Mouse (Mus musculus): ENCODE measurements around the gene Dhtkd1.

Dhtkd1 gene

DNA sequence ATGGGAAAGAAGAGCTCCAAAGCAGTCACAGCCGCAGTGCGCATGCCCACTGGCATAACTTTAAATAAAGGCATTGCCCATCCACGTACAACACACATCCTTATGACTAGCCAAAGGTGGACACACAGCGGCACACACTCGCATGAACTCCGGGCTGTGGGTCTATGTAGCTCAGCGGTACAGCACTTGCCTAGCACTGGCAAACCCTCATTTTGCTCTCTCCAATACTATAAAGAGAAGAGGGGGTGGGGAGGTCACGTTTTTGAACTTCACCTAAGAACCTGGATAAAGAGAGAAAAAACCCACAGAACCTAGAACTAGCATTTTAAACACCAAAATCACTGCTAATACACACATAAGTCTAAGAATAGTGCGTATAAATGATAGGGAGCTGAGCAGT lies 1.7 kb downstream of the Dhtkd1 start:
- POLR2A ChIA-PET: interaction anchor here in 3 of 4 experiments (0.6 to 6.0 kb wide), 22 partner anchors 9 to 904 kb away, joined by 3 to 40 read pairs (median 5); partner anchors contain the start of genes Cdc123 (in 2 of the 3), Nudt5 (in 2 of the 3), Sec61a2 (in 2 of the 3) and Upf2 (in 2 of the 3)
- CTCF ChIA-PET: no interaction called here

- POLR2A ChIA-PET: interaction anchor here in 3 of 4 experiments (0.5 to 6.0 kb wide), 17 partner anchors 9 to 1279 kb away, joined by 3 to 40 read pairs (median 6); partner anchors contain the start of genes Sec61a2 (in 2 of the 3), Upf2 (in 2 of the 3), Cdc123 (in 1 of the 3) and Nudt5 (in 1 of the 3)
- CTCF ChIA-PET: interaction anchor here in 1 of 4 experiments (1.1 kb wide), 1 partner anchor 24 kb away, joined by 3 read pairs; no protein-coding TSS in a partner anchor
Measured at GRCm38 (mm10) chr2:5939911-5940310, 2.7 kb downstream of the Dhtkd1 start.

- POLR2A ChIA-PET: interaction anchor here in 3 of 4 experiments (0.6 to 6.0 kb wide), 12 partner anchors 9 to 160 kb away, joined by 3 to 40 read pairs (median 6); partner anchors contain the start of genes Upf2 (in 2 of the 3), Cdc123 (in 1 of the 3), Nudt5 (in 1 of the 3) and Sec61a2 (in 1 of the 3)
- CTCF ChIA-PET: no interaction called here
Measured at GRCm38 (mm10) chr2:5939319-5939718, 3.3 kb downstream of the Dhtkd1 start.

DNA sequence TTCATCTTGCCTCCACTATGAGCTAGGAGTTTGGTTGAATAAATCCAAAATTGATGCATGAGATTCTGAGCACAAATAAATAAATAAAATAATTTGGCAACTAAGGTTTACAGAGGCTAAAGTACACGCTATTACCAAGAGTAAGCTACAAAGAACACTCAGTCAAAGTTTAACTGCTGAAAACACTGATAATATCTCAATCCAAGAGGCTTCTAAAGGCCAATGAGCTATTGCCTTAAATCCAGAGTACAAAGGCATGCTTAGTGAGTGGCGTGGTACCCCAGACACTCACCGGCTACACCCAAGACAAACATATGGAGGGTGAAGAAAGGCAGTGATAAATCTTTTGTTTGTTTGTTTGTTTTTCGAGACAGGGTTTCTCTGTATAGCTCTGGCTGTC lies 6.0 kb downstream of the Dhtkd1 start:
- POLR2A ChIA-PET: interaction anchor here in 2 of 4 experiments (0.7 to 2.0 kb wide), 7 partner anchors 9 to 1198 kb away, joined by 3 to 4 read pairs (median 3); partner anchors contain the start of gene Sec61a2 (in 1 of the 2)
- CTCF ChIA-PET: no interaction called here

DNA sequence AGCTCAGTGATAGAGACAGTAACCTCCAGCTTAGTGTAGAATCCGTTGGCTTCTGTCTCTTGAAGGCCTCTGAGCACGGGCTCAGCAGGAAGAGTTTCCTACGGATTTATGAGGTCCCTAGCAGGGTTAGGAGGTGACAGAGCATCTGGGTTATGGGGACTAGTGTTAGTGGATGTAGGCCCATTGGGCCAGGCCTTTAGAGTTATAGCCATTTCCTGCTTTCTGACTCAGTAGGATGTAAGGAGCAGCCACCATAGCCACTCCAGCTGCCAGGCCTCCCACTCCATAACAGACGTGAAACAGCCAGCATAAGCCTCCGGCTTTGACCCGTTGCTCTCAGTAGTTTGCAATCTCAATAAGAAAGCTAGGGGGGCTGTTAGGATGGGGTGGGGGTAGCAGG lies 6.5 kb downstream of the Dhtkd1 start:
- ChIA-PET CTCF (no interaction called here), POLR2A (interaction anchor here in 2 of 4 experiments (0.7 to 2.0 kb wide), 6 partner anchors 8 to 57 kb away, joined by 3 to 4 read pairs (median 4); partner anchors contain the start of gene Sec61a2 (in 1 of the 2))

GRCm38 (mm10) chr2:5934936-5935335 lies 7.7 kb downstream of the Dhtkd1 start:
- POLR2A ChIA-PET: interaction anchor here in 1 of 4 experiments (0.9 kb wide), 1 partner anchor 17 kb away, joined by 3 read pairs; no protein-coding TSS in a partner anchor
- CTCF ChIA-PET: interaction anchor here in 1 of 4 experiments (0.6 kb wide), 1 partner anchor 845 kb away, joined by 8 read pairs; no protein-coding TSS in a partner anchor

- CTCF ChIA-PET: no interaction called here
- POLR2A ChIA-PET: interaction anchor here in 2 of 4 experiments (0.8 to 6.6 kb wide), 10 partner anchors 8 to 32 kb away, joined by 3 to 38 read pairs (median 4); partner anchors contain the start of gene Dhtkd1 (in 2 of the 2)
Measured at GRCm38 (mm10) chr2:5931938-5932337, 10.7 kb downstream of the Dhtkd1 start.

DNA sequence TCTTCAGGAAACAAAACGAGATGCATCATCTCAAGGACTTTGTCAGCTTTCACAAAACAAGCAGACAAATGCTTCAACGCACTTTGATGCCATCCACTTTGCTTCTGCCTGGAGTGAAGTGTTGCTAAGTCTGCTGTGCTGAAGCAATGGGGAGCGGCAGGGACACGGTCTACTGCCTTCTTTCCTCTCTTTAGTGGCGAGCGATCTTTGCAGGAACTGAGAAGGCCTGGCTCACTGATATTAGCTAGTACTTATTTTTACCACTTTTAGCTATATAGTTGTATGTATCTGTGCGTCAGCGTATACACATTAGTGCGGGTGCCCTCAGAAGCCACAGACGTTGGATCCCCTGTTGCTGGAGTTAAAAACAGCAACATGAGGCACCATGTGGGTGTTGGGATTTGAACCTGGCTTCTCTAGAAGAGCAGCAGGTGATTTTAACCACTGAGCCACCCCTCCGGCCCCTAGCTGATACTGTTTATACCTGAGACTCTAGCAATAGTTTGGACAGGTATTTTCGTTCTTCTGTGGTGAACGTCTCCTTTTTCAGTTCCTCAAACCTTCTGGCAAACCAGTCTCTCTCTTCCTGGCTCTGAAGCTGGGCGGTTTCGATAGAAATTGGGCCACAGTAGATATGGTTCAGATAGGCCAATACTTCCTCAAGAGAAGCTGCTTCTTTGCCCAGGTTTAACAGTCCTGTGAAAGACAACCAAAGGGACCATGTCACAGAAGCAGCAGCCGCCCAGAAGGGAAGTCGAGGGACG lies 12.1 kb downstream of the Dhtkd1 start:
- ChIA-PET POLR2A (interaction anchor here in 2 of 4 experiments (1.1 to 6.6 kb wide), 6 partner anchors 11 to 30 kb away, joined by 3 to 38 read pairs (median 4); partner anchors contain the start of gene Dhtkd1 (in 2 of the 2)), CTCF (interaction anchor here in 1 of 4 experiments (1.2 kb wide), 1 partner anchor 24 kb away, joined by 3 read pairs; no protein-coding TSS in a partner anchor)

DNA sequence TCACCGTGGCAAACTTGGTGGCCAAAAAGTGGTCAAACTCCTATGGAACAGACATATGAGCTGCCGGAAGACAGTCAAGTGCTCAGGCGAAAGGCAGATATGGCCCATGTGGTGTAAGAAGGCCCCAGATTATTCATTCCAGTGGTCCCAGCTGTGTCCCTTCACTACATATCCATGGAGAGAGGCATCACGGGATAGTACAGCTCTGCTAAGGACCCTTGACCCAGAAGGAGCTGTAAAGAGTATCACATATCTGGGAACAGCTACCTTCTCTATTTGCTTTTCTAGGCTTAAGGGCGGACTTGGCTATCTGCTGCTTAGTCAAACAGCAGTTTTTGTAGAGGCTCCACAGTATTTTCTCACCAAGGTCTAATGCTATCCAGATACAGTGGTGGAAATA lies 12.8 kb downstream of the Dhtkd1 start:
- ChIA-PET POLR2A (interaction anchor here in 2 of 4 experiments (1.1 to 6.6 kb wide), 6 partner anchors 11 to 25 kb away, joined by 3 to 38 read pairs (median 4); partner anchors contain the start of gene Dhtkd1 (in 2 of the 2)), CTCF (no interaction called here)

GRCm38 (mm10) chr2:5927481-5927880 lies 15.1 kb downstream of the Dhtkd1 start:
- CTCF ChIA-PET: no interaction called here

GRCm38 (mm10) chr2:5923786-5924185 lies 18.8 kb downstream of the Dhtkd1 start:
- POLR2A ChIA-PET: interaction anchor here in 2 of 4 experiments (0.7 to 1.4 kb wide), 11 partner anchors 9 to 484 kb away, joined by 3 to 9 read pairs (median 4); partner anchors contain the start of gene Sec61a2 (in 1 of the 2)
- CTCF ChIA-PET: interaction anchor here in 1 of 4 experiments (0.7 kb wide), 1 partner anchor 891 kb away, joined by 3 read pairs; no protein-coding TSS in a partner anchor

More at GRCm38 (mm10) chr2:5927481-5927880, 15.1 kb downstream of the Dhtkd1 start:
- POLR2A ChIA-PET: interaction anchor here in 2 of 4 experiments (1.3 to 6.6 kb wide), 2 partner anchors 9 to 14 kb away, joined by 4 to 38 read pairs; partner anchors contain the start of gene Dhtkd1 (in 1 of the 2)

DNA sequence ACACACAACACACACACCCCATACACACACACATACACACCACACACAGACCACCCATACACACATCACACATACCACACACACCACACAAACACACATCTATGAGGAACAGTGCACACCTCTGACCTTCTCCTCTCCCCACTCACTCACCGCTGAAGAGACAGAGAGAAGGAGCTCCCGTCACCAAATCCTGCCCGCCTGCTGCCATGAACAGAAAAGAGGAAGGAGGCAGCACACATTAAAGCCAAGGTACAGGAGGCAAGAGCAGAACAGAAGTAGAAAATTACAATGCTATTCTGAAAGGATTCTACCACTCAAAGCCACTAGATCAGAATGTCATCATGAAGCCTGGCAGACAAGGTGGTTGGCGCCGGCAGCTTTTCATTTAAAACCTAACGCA lies 19.8 kb downstream of the Dhtkd1 start:
- ChIA-PET CTCF (no interaction called here), POLR2A (interaction anchor here in 3 of 4 experiments (0.6 to 1.4 kb wide), 4 partner anchors 10 to 546 kb away, joined by 3 to 9 read pairs (median 4); partner anchors contain the start of gene Sec61a2 (in 1 of the 3))

- CTCF ChIA-PET: interaction anchor here in 1 of 4 experiments (1.6 kb wide), 1 partner anchor 11 kb away, joined by 3 read pairs; no protein-coding TSS in a partner anchor
- POLR2A ChIA-PET: interaction anchor here in 3 of 4 experiments (0.6 to 3.0 kb wide), 7 partner anchors 10 to 396 kb away, joined by 3 to 17 read pairs (median 4); partner anchors contain the start of gene Sec61a2 (in 2 of the 3)
Measured at GRCm38 (mm10) chr2:5911282-5911965, 31.2 kb downstream of the Dhtkd1 start.

DNA sequence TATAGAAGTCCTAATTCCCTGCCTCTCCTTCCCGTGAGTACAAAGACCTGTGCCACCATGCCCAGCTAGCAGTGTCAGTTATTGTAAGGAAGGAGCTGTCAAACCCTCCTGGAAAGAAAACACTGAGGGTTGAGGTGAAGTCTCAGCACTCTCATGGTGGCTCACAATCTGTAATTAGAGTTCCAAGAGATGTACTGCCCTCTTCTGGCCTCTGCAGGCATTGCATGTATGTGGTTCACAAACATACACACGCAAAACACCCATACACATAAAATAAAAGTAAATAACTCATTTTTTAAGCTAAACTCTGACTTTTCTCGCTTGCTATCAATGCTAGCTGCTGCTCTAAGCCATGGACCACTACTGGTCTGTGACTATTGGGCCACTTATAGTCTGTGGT lies 36.0 kb downstream of the Dhtkd1 start:
- POLR2A ChIA-PET: interaction anchor here in 2 of 4 experiments (0.6 to 1.9 kb wide), 10 partner anchors 9 to 826 kb away, joined by 3 to 6 read pairs (median 4); partner anchors contain the start of genes Cdc123 (in 1 of the 2), Nudt5 (in 1 of the 2), Sec61a2 (in 1 of the 2) and Upf2 (in 1 of the 2)

DNA sequence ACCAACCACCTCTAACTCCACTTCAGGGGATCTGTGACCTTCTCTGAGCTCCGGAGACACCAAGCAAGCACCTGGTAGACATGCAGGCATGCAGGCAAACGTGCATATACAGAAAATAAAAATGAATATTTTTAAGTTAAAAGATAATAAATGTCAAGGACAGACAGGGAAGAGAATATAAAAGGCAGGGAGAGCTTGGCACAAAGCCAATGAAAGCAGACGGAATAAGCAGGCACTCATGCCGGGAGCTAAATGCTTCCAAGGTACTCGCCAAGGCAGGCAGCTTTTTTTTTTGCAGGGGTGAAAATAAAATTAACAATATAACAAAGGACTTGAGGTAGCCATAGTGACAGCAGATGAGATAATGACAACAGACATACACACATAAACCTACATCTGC lies 36.5 kb downstream of the Dhtkd1 start:
- ChIA-PET POLR2A (interaction anchor here in 3 of 4 experiments (0.6 to 1.9 kb wide), 14 partner anchors 9 to 826 kb away, joined by 3 to 6 read pairs (median 4); partner anchors contain the start of genes Sec61a2 (in 2 of the 3), Cdc123 (in 1 of the 3), Nudt5 (in 1 of the 3) and Upf2 (in 1 of the 3)), CTCF (interaction anchor here in 2 of 4 experiments (0.6 to 1.2 kb wide), 5 partner anchors 11 to 922 kb away, joined by 3 to 4 read pairs (median 3); partner anchors contain the start of gene Sec61a2 (in 1 of the 2))

More for the DNA sequence above, 36.0 kb downstream of the Dhtkd1 start:
- CTCF ChIA-PET: interaction anchor here in 2 of 4 experiments (0.6 kb wide), 2 partner anchors 24 to 922 kb away, joined by 3 to 4 read pairs; no protein-coding TSS in a partner anchor

GRCm38 (mm10) chr2:5900145-5900544 lies 42.4 kb downstream of the Dhtkd1 start:
- POLR2A ChIA-PET: interaction anchor here in 2 of 4 experiments (1.0 to 1.7 kb wide), 7 partner anchors 10 to 47 kb away, joined by 3 to 6 read pairs (median 4); no protein-coding TSS in a partner anchor
- CTCF ChIA-PET: interaction anchor here in 3 of 4 experiments (0.5 to 1.0 kb wide), 9 partner anchors 10 to 820 kb away, joined by 3 to 6 read pairs (median 4); partner anchors contain the start of gene Gm13199 (in 1 of the 3)

Measured in embryonic stem cell, embryonic (primary cell).